Mouse (Mus musculus): ENCODE measurements around the gene Ntm. TPM values are rescaled to one million over a fixed set of nuclear protein-coding genes. Genes with fewer than 3 reads are reported as not detected.

Gene Ntm
- polyA plus RNA-seq, 2 experiments: 23.9 to 32.4 TPM

DNA sequence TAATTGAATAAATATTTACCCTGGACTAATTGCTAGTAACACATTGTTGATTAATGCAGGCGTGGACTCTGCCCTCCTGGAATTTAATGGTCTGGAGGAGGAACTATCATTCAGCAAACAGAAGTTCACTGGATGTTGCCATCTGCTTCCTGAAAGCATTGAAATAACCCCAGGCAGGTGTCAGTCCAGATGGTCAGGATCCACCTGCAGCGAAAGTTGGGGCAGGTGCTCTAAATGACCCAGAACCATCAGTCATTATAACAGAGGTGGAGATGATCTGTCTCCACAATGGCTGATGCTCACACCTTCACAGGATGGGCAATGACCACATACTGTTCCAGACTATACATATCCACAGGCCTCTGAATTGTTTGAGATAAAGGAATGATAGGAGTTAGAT, 426.5 kb downstream of the Ntm start:
- Histone ChIP-seq H3K27me3 (ENCODE audit: control insufficient read depth, insufficient read depth, low read length) (no peaks in the 10 kb centered on the region), H3K27ac (replicated peaks; ENCODE audit: low read depth, low read length) (no peak overlapping the region), H3K4me2 (replicated peaks; ENCODE audit: low read depth, low read length, severe bottlenecking) (no peak overlapping the region), H3K36me3 (ENCODE audit: control insufficient read depth, insufficient read depth, low read length) (no peaks in the 10 kb centered on the region), H3K9ac (ENCODE audit: low read depth, low read length, severe bottlenecking) (no peak overlapping the region), H3K4me3 (replicated peaks; ENCODE audit: low read length) (no peak overlapping the region), H3K9me3 (ENCODE audit: control insufficient read depth, low read length) (no peaks in the 10 kb centered on the region), H3K4me1 (ENCODE audit: control insufficient read depth, insufficient read depth, low read length) (no peaks in the 10 kb centered on the region)
- DNase-seq (ENCODE audit: low spot score): no peak
- TF ChIP-seq POLR2A (IDR thresholded peaks at IDR 0.05; ENCODE audit: borderline replicate concordance, extremely low read depth, insufficient read depth, insufficient read length): no peak
- ATAC-seq (ENCODE audit: low FRiP score, low read depth): no peak
- 71% methylated on average over 2 of the region's 2 CpGs for WGBS

DNA sequence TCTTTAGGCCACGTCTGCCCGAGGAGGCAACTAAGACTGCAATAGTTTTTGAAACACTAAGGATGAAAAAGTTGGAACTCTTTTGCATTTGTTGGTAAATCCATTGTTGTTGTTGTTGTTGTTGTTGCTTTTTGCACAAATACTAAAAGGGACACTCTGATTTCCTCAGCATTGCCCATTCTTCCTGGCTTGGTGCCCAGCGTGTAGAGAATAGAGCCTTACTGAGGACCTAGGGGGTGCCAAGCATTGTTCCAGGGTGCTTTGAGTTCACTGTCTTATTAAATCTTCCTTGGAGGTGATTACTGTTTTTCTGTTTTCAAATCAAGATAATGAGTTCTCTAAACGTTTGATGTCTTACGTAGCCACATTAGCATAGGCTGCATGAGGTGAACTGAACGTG, 428.2 kb downstream of the Ntm start:
- H3K27ac ChIP-seq (replicated peaks; ENCODE audit: low read depth, low read length): no peak overlapping the region
- H3K27me3 ChIP-seq (ENCODE audit: control insufficient read depth, insufficient read depth, low read length): no peaks in the 10 kb centered on the region
- H3K4me1 ChIP-seq (ENCODE audit: control insufficient read depth, insufficient read depth, low read length): no peaks in the 10 kb centered on the region
- WGBS: 81% methylated on average over 6 of the region's 6 CpGs
- DNase-seq (ENCODE audit: low spot score): no peak
- no peak for ATAC-seq (ENCODE audit: low FRiP score, low read depth)
- no peak overlapping the region for H3K4me2 ChIP-seq (replicated peaks; ENCODE audit: low read depth, low read length, severe bottlenecking)
- no peaks in the 10 kb centered on the region for H3K9me3 ChIP-seq (ENCODE audit: control insufficient read depth, low read length)
- TF ChIP-seq POLR2A (IDR thresholded peaks at IDR 0.05; ENCODE audit: borderline replicate concordance, extremely low read depth, insufficient read depth, insufficient read length): no peak
- no peak overlapping the region for H3K9ac ChIP-seq (ENCODE audit: low read depth, low read length, severe bottlenecking)
- H3K4me3 ChIP-seq (replicated peaks; ENCODE audit: low read length): no peak overlapping the region
- no peaks in the 10 kb centered on the region for H3K36me3 ChIP-seq (ENCODE audit: control insufficient read depth, insufficient read depth, low read length)

DNA sequence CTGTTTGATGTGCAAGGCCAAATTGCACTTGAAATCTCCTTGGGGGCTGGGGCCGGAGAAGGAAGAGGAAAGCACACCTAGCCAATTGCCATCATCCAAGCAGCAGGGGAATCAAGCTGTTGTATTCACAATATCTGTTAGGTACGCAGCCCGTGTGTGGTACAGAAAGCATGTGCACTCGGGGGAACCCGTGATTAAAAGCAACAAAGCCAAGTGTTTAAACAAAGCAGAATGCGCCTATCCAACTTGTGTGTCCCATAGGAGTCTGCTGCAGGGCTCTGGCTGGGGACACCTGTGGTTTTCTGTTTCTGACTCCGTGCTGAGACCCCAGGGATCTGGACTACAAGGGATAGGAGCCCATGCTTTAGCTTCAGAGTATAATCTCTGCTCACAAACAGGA, 428.6 kb downstream of the Ntm start:
- WGBS: 64% methylated on average over 7 of the region's 7 CpGs
- Histone ChIP-seq H3K4me2 (replicated peaks; ENCODE audit: low read depth, low read length, severe bottlenecking) (no peak overlapping the region), H3K27me3 (ENCODE audit: control insufficient read depth, insufficient read depth, low read length) (no peaks in the 10 kb centered on the region), H3K36me3 (ENCODE audit: control insufficient read depth, insufficient read depth, low read length) (no peaks in the 10 kb centered on the region), H3K4me1 (ENCODE audit: control insufficient read depth, insufficient read depth, low read length) (no peaks in the 10 kb centered on the region), H3K4me3 (replicated peaks; ENCODE audit: low read length) (no peak overlapping the region), H3K9ac (ENCODE audit: low read depth, low read length, severe bottlenecking) (no peak overlapping the region), H3K27ac (replicated peaks; ENCODE audit: low read depth, low read length) (no peak overlapping the region), H3K9me3 (ENCODE audit: control insufficient read depth, low read length) (no peaks in the 10 kb centered on the region)
- no peak for TF ChIP-seq POLR2A (IDR thresholded peaks at IDR 0.05; ENCODE audit: borderline replicate concordance, extremely low read depth, insufficient read depth, insufficient read length)
- DNase-seq (ENCODE audit: low spot score) (no peak), ATAC-seq (ENCODE audit: low FRiP score, low read depth) (no peak)

DNA sequence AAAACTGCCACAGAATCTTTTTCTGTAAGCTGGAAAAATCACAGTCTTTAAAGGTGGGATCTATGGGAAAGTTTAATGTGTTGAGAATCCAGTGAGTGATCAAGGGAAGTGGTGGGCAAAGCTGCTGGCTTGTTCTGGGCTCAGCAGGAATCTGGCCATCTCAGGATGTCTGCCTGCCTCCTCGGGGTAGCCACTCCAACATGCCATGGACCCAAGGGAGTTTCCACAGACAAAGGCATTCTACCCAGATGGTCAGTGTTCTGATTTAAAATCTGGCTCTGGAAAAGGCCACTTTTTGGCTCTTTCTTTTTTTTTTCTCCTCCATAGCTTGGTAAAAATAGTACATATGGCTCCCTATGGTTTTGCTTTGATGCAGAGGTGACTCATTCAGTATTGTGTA, 429.4 kb downstream of the Ntm start:
- WGBS: 31% methylated on average over 1 of the region's 1 CpGs
- no peak for TF ChIP-seq POLR2A (IDR thresholded peaks at IDR 0.05; ENCODE audit: borderline replicate concordance, extremely low read depth, insufficient read depth, insufficient read length)

DNA sequence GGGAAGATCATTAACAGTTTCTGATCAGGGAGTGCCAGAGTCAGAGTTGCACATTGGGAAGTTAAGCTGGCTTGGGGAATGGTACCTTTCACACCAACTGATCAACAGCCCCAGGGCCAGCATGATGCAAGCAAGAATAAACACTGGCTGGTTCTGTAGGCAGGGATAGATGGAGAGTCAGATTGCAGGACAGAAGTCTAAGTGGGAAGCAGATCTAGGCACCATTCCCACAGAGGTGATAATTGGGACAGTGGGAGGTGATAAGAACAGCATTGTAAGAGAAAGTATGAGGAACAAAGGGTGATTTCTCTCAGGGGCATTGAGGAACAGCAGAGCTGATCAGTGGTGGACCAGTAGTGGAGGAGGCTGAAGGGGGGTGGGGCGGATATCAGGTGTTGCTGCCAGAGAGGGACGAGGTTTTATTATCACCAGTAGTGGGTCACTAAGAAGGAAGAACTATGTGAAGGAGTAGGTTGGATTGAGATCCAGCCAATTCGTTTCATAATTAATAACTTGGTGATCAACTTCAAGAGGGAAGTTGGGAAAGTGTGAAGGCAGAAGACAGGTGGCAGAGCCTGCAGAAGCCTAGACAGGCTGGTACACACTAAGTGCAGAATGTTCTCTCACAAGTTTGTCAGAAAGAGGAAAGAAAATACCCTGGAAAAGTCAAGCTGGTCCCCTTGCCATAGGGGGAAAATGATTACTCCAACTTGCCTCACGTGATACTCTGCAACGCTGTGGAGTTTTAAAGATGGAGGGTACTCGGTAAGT, 431.6 kb downstream of the Ntm start:
- H3K27ac ChIP-seq (replicated peaks; ENCODE audit: low read depth, low read length): no peak overlapping the region
- no peak for DNase-seq (ENCODE audit: low spot score)
- no peaks in the 10 kb centered on the region for H3K36me3 ChIP-seq (ENCODE audit: control insufficient read depth, insufficient read depth, low read length)
- 64% methylated on average over 6 of the region's 6 CpGs for WGBS
- no peak overlapping the region for H3K4me3 ChIP-seq (replicated peaks; ENCODE audit: low read length)
- H3K9me3 ChIP-seq (ENCODE audit: control insufficient read depth, low read length): no peaks in the 10 kb centered on the region
- H3K4me2 ChIP-seq (replicated peaks; ENCODE audit: low read depth, low read length, severe bottlenecking): no peak overlapping the region
- no peaks in the 10 kb centered on the region for H3K27me3 ChIP-seq (ENCODE audit: control insufficient read depth, insufficient read depth, low read length)
- ATAC-seq (ENCODE audit: low FRiP score, low read depth): no peak
- H3K4me1 ChIP-seq (ENCODE audit: control insufficient read depth, insufficient read depth, low read length): no peaks in the 10 kb centered on the region
- TF ChIP-seq POLR2A (IDR thresholded peaks at IDR 0.05; ENCODE audit: borderline replicate concordance, extremely low read depth, insufficient read depth, insufficient read length): no peak
- no peak overlapping the region for H3K9ac ChIP-seq (ENCODE audit: low read depth, low read length, severe bottlenecking)

More for the DNA sequence above, 429.4 kb downstream of the Ntm start:
- Histone ChIP-seq H3K36me3 (ENCODE audit: control insufficient read depth, insufficient read depth, low read length) (no peaks in the 10 kb centered on the region), H3K4me1 (ENCODE audit: control insufficient read depth, insufficient read depth, low read length) (no peaks in the 10 kb centered on the region), H3K4me3 (replicated peaks; ENCODE audit: low read length) (no peak overlapping the region), H3K9ac (ENCODE audit: low read depth, low read length, severe bottlenecking) (no peak overlapping the region), H3K27me3 (ENCODE audit: control insufficient read depth, insufficient read depth, low read length) (no peaks in the 10 kb centered on the region), H3K27ac (replicated peaks; ENCODE audit: low read depth, low read length) (no peak overlapping the region), H3K4me2 (replicated peaks; ENCODE audit: low read depth, low read length, severe bottlenecking) (no peak overlapping the region), H3K9me3 (ENCODE audit: control insufficient read depth, low read length) (no peaks in the 10 kb centered on the region)
- no peak for ATAC-seq (ENCODE audit: low FRiP score, low read depth)
- DNase-seq (ENCODE audit: low spot score): no peak
